Mouse (Mus musculus): Measurements from ENCODE around the gene Dtymk. TPM values are rescaled to one million over a fixed set of nuclear protein-coding genes. Genes with fewer than 3 reads are reported as not detected.
A peak's percentile ranks its signal among the peaks of the same experiment; 100 is the strongest.

Gene Dtymk
- polyA plus RNA-seq, 1 experiment from 2014 or later = 146 TPM

- peak overlapping the region; percentile 51 for H3K9ac ChIP-seq
- peak overlapping the region; percentile 64 for H3K4me2 ChIP-seq
- WGBS = 2% methylated on average over 30 of the region's 30 CpGs
- H3K27ac ChIP-seq (replicated peaks) = peak overlapping the region; percentile 94
- no peaks in the 10 kb centered on the region for H3K9me3 ChIP-seq
- no peaks in the 10 kb centered on the region for H3K27me3 ChIP-seq
- peaks cover 16% of the 10 kb centered on the region for H3K4me1 ChIP-seq (replicated peaks)
- H3K4me3 ChIP-seq = peak overlapping the region; percentile 51
- peaks cover 10% of the 10 kb centered on the region; the same call in 1 of the 2 replicates for H3K36me3 ChIP-seq
- ATAC-seq (ENCODE audit: low FRiP score, low read depth) = peak; percentile 96
Measured at GRCm38 (mm10) chr1:93825105-93825674, 23.5 kb upstream of the Dtymk start.

- Histone ChIP-seq H3K36me3 (peaks cover 12% of the 10 kb centered on the region; the same call in 1 of the 2 replicates), H3K27ac (replicated peaks) (peak within 1 kb of the TSS; percentile 94), H3K9ac (peak within 1 kb of the TSS; percentile 51), H3K9me3 (no peaks in the 10 kb centered on the region), H3K4me3 (peak within 1 kb of the TSS; percentile 51), H3K4me2 (peak within 1 kb of the TSS; percentile 64), H3K27me3 (no peaks in the 10 kb centered on the region), H3K4me1 (replicated peaks) (peaks cover 16% of the 10 kb centered on the region)
- WGBS = 2% methylated on average over 10 of the region's 10 CpGs
- ATAC-seq (ENCODE audit: low FRiP score, low read depth) = peak; percentile 5
Measured at GRCm38 (mm10) chr1:93824609-93825008, 22.9 kb upstream of the Dtymk start, which contains the start of gene D2hgdh. D2hgdh (plus strand) TSS chr1:93824909.

- 85% methylated on average over 3 of the region's 3 CpGs for WGBS
- Histone ChIP-seq H3K9me3 (no peaks in the 10 kb centered on the region), H3K27me3 (no peaks in the 10 kb centered on the region), H3K4me3 (no peak overlapping the region), H3K4me1 (replicated peaks) (peaks cover 16% of the 10 kb centered on the region), H3K36me3 (peaks cover 17% of the 10 kb centered on the region), H3K27ac (replicated peaks) (peak overlapping the region; percentile 94), H3K4me2 (peak overlapping the region; percentile 64), H3K9ac (no peak overlapping the region)
- no peak for ATAC-seq (ENCODE audit: low FRiP score, low read depth)
Measured at GRCm38 (mm10) chr1:93823796-93824495, 22.2 kb upstream of the Dtymk start.

GRCm38 (mm10) chr1:93818722-93819121 is 17.0 kb upstream of the Dtymk start:
- Histone ChIP-seq H3K9ac (no peak overlapping the region), H3K36me3 (peaks cover 68% of the 10 kb centered on the region)
- ATAC-seq (ENCODE audit: low FRiP score, low read depth) = no peak

GRCm38 (mm10) chr1:93817823-93818532 is 16.2 kb upstream of the Dtymk start:
- Histone ChIP-seq H3K27ac (replicated peaks) (no peak overlapping the region), H3K4me1 (replicated peaks) (no peaks in the 10 kb centered on the region), H3K27me3 (no peaks in the 10 kb centered on the region), H3K9me3 (no peaks in the 10 kb centered on the region), H3K36me3 (peaks cover 75% of the 10 kb centered on the region), H3K4me3 (no peak overlapping the region), H3K4me2 (no peak overlapping the region), H3K9ac (no peak overlapping the region)
- 94% methylated on average over 8 of the region's 8 CpGs for WGBS
- no peak for ATAC-seq (ENCODE audit: low FRiP score, low read depth)

More at GRCm38 (mm10) chr1:93818722-93819121, 17.0 kb upstream of the Dtymk start:
- Histone ChIP-seq H3K4me1 (replicated peaks) (no peaks in the 10 kb centered on the region), H3K9me3 (no peaks in the 10 kb centered on the region), H3K4me2 (no peak overlapping the region), H3K27me3 (no peaks in the 10 kb centered on the region), H3K27ac (replicated peaks) (no peak overlapping the region), H3K4me3 (no peak overlapping the region)
- 76% methylated on average over 7 of the region's 7 CpGs for whole genome bisulfite sequencing

- ATAC-seq (ENCODE audit: low FRiP score, low read depth) = no peak
- Histone ChIP-seq H3K27me3 (no peaks in the 10 kb centered on the region), H3K4me2 (no peak overlapping the region), H3K36me3 (peaks cover 76% of the 10 kb centered on the region), H3K9ac (no peak overlapping the region), H3K27ac (replicated peaks) (no peak overlapping the region), H3K4me3 (no peak overlapping the region), H3K4me1 (replicated peaks) (no peaks in the 10 kb centered on the region), H3K9me3 (no peaks in the 10 kb centered on the region)
- WGBS = 98% methylated on average over 8 of the region's 8 CpGs
Measured at GRCm38 (mm10) chr1:93811495-93812039, 9.8 kb upstream of the Dtymk start.

- Histone ChIP-seq H3K9ac (no peak overlapping the region), H3K9me3 (no peaks in the 10 kb centered on the region), H3K4me1 (replicated peaks) (peaks cover 9% of the 10 kb centered on the region), H3K27me3 (no peaks in the 10 kb centered on the region), H3K27ac (replicated peaks) (no peak overlapping the region), H3K4me2 (no peak overlapping the region), H3K36me3 (peaks cover 61% of the 10 kb centered on the region), H3K4me3 (no peak overlapping the region)
- 96% methylated on average over 3 of the region's 3 CpGs for WGBS
- ATAC-seq (ENCODE audit: low FRiP score, low read depth) = no peak
Measured at GRCm38 (mm10) chr1:93810011-93810410, 8.3 kb upstream of the Dtymk start.

GRCm38 (mm10) chr1:93808871-93809270 is 7.1 kb upstream of the Dtymk start:
- H3K4me3 ChIP-seq = no peak overlapping the region
- H3K27ac ChIP-seq (replicated peaks) = no peak overlapping the region
- H3K4me2 ChIP-seq = no peak overlapping the region
- ATAC-seq (ENCODE audit: low FRiP score, low read depth) = no peak
- H3K9me3 ChIP-seq = no peaks in the 10 kb centered on the region
- H3K36me3 ChIP-seq = peaks cover 51% of the 10 kb centered on the region
- peaks cover 18% of the 10 kb centered on the region for H3K4me1 ChIP-seq (replicated peaks)
- 95% methylated on average over 4 of the region's 4 CpGs for WGBS
- H3K27me3 ChIP-seq = no peaks in the 10 kb centered on the region
- H3K9ac ChIP-seq = no peak overlapping the region

- H3K27ac ChIP-seq (replicated peaks) = no peak overlapping the region
- WGBS = 88% methylated on average over 5 of the region's 5 CpGs
- no peak overlapping the region for H3K4me3 ChIP-seq
- no peaks in the 10 kb centered on the region for H3K27me3 ChIP-seq
- H3K4me1 ChIP-seq (replicated peaks) = peaks cover 37% of the 10 kb centered on the region
- peaks cover 21% of the 10 kb centered on the region for H3K36me3 ChIP-seq
- H3K9me3 ChIP-seq = no peaks in the 10 kb centered on the region
- H3K9ac ChIP-seq = no peak overlapping the region
- H3K4me2 ChIP-seq = peak overlapping the region; percentile 94
- ATAC-seq (ENCODE audit: low FRiP score, low read depth) = no peak
Measured at GRCm38 (mm10) chr1:93805221-93805951, 3.7 kb upstream of the Dtymk start.

DNA sequence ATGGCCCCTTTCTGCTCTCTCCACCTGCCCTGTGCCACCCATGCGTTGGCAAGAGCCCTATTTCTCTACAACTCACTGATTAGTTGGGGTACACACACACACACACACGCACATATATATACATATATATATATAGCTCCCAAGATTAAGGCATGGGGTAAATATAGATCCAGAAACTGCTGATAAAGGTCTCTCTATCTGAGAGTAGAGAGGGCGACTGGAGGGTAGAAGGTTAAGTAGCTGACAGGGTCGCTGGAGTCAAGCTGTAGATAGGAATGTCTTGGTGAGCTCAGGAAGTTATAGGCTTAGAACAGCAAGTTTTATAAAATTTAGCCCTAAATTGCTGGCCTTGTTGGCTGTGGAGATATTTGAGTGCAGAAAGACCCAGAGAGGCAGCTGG is 3.1 kb upstream of the Dtymk start:
- Histone ChIP-seq H3K9me3 (no peaks in the 10 kb centered on the region), H3K4me1 (replicated peaks) (peaks cover 37% of the 10 kb centered on the region), H3K4me3 (peak overlapping the region; percentile 79), H3K4me2 (peak overlapping the region; percentile 94), H3K27me3 (no peaks in the 10 kb centered on the region), H3K36me3 (peaks cover 17% of the 10 kb centered on the region), H3K27ac (replicated peaks) (peak overlapping the region; percentile 99; the same call in 1 of the 2 replicates), H3K9ac (0 out of 2 replicates have a peak overlapping the region, but pooled peaks have one; percentile 84)
- no peak for ATAC-seq (ENCODE audit: low FRiP score, low read depth)
- 81% methylated on average over 4 of the region's 4 CpGs for WGBS

Measured in hindbrain, embryonic 15.5 days (tissue).